Mouse (Mus musculus) activated CD4-positive, CD25-positive, alpha-beta regulatory T cell, adult 4 months (primary cell): Measurements from ENCODE around the gene Vhl. TPM values are rescaled to one million over a fixed set of nuclear protein-coding genes. Genes with fewer than 3 reads are reported as not detected.

ENCODE experiments used
- ATAC-seq: one replicate; pipeline ENCODE4 v1.8.0; 2017
- polyA plus RNA-seq, 2 experiments: library from polyadenylated mRNA; unstranded; fragments of 100-300 nt; shearing (Covaris generic); gene quantifications; one replicate each; pipeline ENCODE4 v1.2.1; 2017

The Vhl gene
- polyA plus RNA-seq, 2 experiments from 2014 or later: 7.1 to 14.5 TPM

DNA sequence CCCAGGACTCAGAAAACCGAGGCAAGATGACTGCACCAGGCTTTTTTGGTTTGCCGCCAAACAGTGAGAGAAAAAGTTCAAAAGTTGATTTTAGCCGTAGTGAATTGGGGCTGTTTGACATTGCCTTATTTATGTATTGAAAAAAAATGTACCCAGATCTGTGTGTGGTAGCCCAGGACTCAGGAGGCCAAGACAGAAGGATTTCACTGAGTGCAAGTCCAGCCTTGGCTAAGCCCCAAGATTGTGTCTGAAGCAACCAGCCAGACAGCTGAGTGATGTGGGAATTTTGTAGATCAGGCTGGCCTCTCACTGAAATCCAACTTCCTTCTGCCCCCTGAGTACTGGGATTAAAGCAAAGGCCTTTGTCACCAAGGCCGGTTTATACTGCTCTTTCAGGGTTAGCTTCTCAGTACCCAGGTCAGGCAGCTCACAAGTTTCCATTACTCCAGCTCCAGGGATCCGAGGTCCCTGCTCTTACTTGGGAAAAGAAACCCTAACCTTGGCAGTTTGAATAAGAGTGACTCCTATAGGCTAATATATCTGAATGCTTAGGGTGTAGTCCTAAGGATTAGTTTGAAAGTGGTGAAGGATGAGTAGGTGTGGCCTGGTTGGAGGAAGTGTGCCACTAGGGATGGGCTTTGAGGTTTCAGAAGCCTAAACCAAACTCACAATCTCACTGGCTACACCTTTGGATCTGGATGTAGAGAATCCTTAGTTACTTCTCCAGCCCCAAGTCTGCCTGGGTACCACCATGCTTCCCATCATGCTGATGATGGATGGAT lies 1.4 kb downstream of the Vhl start:
- ATAC-seq: no peak

GRCm38 (mm10) chr6:113630322-113630721 lies 6.6 kb downstream of the Vhl start:
- ATAC-seq: no peak

- no peak for ATAC-seq
Measured at GRCm38 (mm10) chr6:113632863-113633262, 9.1 kb downstream of the Vhl start.

DNA sequence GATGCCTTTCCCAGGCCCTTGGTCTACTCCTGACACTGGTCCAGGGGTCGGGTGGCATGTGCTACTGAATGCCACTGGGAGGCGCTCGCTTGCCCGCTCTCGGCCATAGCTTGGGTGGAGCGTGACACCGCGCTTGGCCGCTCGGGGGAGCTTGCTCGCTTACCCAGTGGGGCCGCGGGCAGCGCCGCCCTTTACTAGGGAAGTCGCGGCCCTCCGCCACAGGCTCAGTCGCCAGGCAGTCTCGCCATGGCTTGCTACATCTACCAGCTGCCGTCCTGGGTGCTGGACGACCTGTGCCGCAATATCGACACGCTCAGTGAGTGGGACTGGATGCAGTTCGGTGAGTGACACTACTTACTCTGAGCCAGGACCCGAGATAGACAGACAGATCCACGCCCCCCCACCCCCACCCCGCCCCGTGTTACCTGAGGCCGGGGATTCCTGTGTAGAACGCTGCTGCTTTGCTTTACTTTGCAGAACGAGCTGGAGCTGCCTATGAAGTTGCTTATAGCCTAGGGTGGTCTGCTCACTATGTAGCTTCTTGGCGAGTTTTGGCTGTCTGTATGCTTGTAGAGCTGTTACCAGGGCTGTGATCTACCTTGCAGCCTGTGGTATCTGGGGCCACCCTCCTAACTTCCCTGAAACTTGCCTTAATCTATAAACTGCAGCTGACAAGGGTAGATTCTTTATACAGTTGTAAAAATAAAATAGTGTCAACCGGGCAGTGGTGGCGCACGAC lies 14.7 kb downstream of the Vhl start, which contains the start of gene Irak2:
TSS of gene Irak2 (plus strand) at position 166 of the 739 bp plus-strand sequence.
- peak; percentile 97 for ATAC-seq

GRCm38 (mm10) chr6:113639201-113639600 lies 15.4 kb downstream of the Vhl start:
- no peak for ATAC-seq

DNA sequence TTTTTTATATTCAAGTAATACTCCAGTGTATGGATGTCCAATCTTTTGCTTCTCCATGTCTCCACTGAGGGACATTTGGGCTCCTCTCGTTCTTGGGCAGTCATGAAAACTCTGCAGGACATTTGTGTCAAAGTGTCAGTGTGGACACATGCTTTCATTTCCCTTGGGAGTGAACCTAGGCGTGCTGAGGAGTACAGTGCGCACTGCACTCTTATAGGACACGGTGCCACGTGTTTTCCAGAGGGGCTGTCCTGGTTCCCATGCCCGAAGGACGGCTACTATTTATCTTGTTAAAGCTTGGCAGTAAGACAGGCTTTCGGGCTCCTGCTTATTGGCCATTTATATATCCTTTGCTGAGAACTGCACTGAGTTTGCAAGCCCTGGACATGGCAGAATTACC lies 18.8 kb downstream of the Vhl start:
- no peak for ATAC-seq

- ATAC-seq: no peak
Measured at GRCm38 (mm10) chr6:113643021-113643420, 19.3 kb downstream of the Vhl start.

DNA sequence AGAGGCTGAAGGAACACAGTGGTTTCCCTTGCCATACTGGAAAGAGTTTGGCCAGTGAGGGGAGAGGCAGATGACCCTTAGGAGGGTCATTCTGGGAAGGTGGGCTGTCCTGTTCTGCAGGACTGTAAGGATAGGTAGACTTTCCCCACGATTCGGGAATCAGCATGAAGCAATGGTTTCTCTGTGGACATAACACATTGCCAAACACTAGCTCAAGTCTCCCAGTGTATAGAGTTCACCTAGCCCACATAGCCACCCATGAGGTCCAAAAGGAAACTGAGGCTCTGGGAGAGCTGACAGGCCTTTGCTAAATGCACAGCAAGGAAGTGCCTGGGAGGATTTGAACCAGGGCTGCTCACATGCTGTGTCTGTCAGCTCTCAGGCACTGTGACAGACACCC lies 20.2 kb downstream of the Vhl start:
- no peak for ATAC-seq

GRCm38 (mm10) chr6:113644808-113645207 lies 21.0 kb downstream of the Vhl start:
- peak; percentile 40 for ATAC-seq

DNA sequence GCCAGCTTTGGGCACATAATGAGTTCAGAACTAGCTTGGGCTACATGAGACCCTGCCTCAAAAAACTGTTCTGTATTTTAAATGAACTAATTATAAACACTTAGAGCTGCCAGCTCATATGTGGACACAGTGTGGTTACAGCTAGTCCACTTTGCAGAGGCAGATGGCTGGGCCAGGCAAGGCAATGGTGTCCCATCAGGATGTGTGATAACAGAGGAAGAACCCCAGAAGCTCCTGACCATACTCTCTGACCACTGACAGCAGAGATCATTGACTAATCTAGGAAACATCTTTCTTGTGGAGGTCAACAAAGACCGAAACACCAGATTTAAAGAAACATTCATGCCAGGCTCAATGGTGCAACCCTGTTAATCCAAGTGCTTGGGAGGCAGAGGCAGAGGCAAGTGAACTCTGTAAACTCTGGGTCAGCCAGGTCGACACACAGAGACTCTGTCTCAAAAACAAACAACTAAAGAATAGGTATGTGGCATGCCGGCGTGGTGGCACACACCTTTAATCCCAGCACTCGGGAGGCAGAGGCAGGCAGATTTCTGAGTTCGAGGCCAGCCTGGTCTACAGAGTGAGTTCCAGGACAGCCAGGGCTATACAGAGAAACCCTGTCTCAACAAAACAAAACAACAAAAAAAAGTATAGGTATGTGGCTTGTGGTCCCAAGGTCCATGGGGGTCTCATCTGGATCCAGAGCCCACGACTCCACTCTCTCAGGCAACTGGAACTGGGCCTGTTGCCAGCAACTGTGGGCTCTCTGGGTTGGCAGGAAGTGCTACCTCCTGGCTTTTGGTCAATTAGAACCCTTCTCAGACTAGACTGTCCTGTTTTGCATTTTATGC lies 25.8 kb downstream of the Vhl start:
- no peak for ATAC-seq

GRCm38 (mm10) chr6:113650197-113650640 lies 26.5 kb downstream of the Vhl start:
- no peak for ATAC-seq

DNA sequence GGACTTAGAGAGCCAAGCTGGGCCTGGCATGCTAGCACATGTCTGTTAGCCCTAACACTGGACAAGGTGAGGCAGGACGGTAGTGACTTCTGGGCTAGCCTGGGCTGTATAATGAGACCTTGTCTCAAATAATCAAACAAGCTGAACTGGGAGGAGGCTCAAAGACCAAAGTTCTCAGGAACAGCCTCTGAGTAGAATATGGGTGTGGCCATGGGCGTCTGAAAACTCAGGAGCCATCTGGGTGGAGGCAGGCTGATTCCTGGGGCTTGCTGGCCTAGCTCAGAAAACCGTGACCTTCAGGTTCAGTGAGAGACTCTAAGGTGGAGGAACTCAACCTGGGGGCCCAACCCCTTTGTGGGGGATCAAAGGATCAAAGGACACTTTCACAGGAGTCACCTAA lies 27.9 kb downstream of the Vhl start:
- ATAC-seq: no peak

DNA sequence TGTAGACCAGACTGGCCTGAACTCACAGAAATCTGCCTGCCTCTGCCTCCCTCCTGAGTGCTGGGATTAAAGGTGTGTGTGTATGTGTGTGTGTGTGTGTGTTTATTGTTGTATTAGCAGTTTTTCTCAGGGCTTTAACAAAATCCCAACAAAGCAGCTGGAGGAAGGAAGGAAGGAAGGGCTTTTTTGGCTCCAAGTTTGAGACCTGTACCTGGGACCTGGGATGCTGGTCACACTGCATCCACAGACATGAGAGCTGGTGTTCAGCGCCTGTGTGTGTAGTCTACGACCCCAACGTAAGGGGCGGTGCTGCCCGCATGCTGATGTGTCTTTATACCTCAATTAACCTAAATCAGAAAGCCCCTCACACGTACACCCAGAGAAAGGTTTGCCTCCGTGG lies 29.8 kb downstream of the Vhl start:
- no peak for ATAC-seq

GRCm38 (mm10) chr6:113654102-113654501 lies 30.3 kb downstream of the Vhl start:
- ATAC-seq: no peak

DNA sequence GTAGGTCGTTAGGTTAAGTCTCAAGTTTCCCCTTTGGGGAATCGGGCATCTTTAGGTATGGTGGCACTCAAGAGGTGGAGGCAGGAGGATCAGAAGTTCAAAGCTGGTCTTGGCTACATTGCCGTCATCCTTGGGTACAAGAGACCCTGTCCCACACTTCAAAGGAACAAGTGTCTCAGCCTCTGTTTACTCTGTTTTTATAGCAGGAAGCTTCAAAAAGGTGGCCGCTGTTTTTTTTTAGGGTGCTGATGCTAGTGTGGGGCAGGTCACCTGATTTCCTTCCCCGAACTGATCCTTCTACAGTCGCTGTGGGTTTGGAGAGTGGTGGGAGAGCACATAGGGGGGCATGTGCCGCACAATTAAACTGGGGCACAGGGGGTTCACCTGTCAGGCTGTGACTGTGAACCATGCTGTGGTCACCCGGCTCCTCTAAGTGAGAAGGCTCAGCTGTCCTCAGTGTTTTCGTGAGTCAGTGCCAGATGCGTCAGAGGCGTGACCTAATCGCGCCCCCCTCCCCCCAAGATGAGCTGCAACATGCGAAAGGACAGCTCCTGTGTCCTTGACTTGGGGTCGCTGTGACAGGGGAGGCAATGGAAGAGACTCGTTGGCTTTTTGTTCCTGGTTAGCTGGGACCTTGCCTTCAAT lies 31.1 kb downstream of the Vhl start:
- ATAC-seq: peak; percentile 65

DNA sequence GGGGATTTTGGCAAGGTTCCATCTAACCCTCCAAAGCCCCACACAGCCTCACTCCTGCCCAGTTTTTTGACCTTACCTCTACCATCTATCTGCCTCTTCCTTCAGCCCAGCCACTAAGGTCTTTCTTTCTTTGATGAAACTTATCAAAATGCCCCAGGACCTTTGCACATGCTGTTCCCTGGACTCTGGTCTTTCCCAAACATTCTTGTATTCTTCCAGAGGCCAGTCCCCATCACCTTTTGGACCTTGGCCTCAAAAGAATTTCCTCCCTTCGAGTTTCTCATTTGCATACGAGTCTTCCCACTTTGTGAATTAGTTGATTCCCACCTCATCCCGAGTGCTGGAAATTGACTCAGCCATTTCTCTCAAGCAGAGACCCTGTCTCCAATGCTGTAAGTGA lies 31.7 kb downstream of the Vhl start:
- no peak for ATAC-seq

- no peak for ATAC-seq
Measured at GRCm38 (mm10) chr6:113656847-113657246, 33.1 kb downstream of the Vhl start.

- no peak for ATAC-seq
Measured at GRCm38 (mm10) chr6:113658226-113658625, 34.5 kb downstream of the Vhl start.

DNA sequence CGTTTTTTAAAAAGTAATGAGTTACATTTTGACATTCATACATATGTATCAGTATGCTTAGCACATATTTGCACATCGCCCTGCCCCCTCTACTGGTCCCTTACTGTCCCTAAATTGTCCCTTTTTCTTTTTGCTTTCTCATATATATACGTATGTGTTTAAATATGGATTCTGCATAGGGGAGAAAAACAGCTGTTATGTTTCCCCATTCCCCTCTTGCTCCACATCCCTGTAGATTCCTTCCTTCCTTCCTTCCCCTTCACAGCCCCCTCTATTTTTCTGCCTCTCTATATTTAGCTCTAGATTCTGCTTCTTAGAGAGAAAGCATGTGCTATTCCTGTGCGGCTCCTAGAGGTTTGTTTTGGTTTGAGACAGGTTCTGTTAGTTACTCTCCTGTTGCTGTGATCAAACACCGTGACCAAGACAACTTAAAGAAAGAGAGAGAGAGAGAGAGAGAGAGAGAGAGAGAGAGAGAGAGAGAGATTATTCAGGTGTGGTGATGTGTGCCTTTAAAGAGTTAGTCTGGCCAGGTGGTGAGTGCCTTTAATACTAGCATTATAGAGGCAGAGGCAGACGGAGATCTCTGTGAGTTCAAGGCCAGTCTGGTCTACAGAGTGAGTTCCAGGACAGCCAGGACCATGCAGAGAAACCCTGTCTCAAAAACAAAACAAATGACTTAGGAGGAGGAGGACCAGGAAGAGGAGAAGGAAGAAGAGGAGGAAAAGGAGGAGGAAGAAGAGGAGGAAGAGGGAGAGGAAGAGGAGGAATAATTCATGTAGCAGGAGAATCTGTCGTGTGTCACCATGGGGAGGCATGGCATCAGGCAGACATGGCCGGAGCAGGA lies 36.1 kb downstream of the Vhl start:
- ATAC-seq: no peak

GRCm38 (mm10) chr6:113660492-113661352 lies 37.0 kb downstream of the Vhl start:
- peak; percentile 55 for ATAC-seq
